Mouse (Mus musculus): ENCODE results near the gene 1700113H08Rik.

DNA sequence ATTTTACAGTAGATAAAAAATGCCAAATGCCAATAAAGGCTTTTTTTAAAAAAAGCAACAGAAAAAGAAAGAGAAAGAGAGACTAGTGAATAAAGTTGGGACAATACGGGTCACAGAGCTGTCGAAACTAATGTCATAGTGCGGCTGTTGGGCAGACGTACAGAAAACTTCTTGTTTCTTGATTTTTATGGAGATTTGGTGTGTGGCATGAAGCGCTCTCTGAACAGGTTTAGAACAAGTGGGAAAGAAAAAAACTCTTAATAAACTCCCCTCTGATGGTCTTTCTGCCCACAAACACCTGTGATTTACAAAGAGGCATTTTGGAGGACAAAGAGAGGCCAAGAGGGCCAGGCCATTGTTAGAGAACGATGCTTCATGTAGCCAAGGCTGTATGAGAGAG lies 1.6 kb downstream of the 1700113H08Rik start:
- TF ChIP-seq TAL1 (IDR thresholded peaks at IDR 0.05; ENCODE audit: low read length) (no peak), GATA1 (IDR thresholded peaks at IDR 0.05; ENCODE audit: low read length) (no peak)
